Mouse (Mus musculus) liver, adult 2 months (tissue): ENCODE measurements around the gene Plod2.

Source experiments
- CTCF ChIP-seq: fragments of 200-500 bp; IDR thresholded peaks from 2 replicates; pipeline ENCODE4 v1.5.1; 2011; ENCODE audit warnings: low read depth, low read length, control low read depth
- POLR2A ChIP-seq: fragments of 200-500 bp; IDR thresholded peaks from 2 replicates; pipeline ENCODE4 v1.6.1; 2011; ENCODE audit warnings: low read length, control low read depth; ENCODE audit not compliant: insufficient read depth; ENCODE audit errors: extremely low read depth

GRCm38 (mm10) chr9:92504256-92504655 is 37.8 kb upstream of the Plod2 start:
- TF ChIP-seq POLR2A = no peak
- TF ChIP-seq CTCF = no peak
